In the genomic region with DNA sequence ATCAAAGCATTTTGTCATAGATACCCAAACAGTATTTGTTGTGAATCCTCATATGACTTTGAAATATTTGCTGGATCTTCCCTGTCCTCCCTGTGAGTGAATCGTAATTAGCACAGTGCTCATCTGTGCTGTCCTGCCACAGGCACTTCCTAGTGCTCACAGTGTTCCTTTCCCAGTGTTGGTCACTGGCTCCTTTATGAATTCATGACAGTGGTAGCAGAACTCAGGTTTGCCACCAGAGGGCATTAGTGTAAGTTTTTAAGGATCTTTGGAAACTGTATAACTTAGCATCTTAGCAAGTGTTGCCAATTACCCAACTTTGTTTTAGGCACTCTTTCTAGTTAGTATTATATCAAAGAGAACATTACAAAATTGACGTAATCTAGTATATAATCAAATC, we compare ENCODE assay signal across 8 mouse cellular contexts. TPM values are rescaled to one million over a fixed set of nuclear protein-coding genes. Genes with fewer than 3 reads are reported as not detected.
DNase-seq lines count a peak whose midpoint lies in the region; ATAC-seq and TF ChIP-seq lines count a peak whose summit lies in the region.

No protein-coding gene starts in this region.

- H3K36me3 ChIP-seq in forebrain, embryonic 15.5 days: peaks cover 13% of the 10 kb centered on the region; the same call in 1 of the 2 replicates
- H3K36me3 ChIP-seq in midbrain, embryonic 14.5 days (ENCODE audit: control insufficient read depth, insufficient read depth, low read length): peaks cover 17% of the 10 kb centered on the region

- peak; percentile 78 for DNase-seq in 3T3-L1 (ENCODE audit: low read depth, low spot score)
- DNase-seq in CD4-positive, CD25-positive, alpha-beta regulatory T cell, adult 2 months (ENCODE audit: low read depth, low spot score): peak; percentile 57
- peak; percentile 60 for DNase-seq in induced T-regulatory cell, adult 2 months (ENCODE audit: low read depth)
- DNase-seq in left cerebral cortex, adult 2 months (ENCODE audit: extremely low spot score in 1 of 2, low spot score in 2 of 2): peak in 1 of 2 experiments; percentile 48
- peak; percentile 84 for DNase-seq in midbrain, embryonic 14.5 days
- DNase-seq in yolk sac, embryonic 10.5 days (ENCODE audit: low spot score): no peak

- H3K4me3 ChIP-seq in forebrain, embryonic 15.5 days: no peak overlapping the region
- no peak overlapping the region for H3K4me3 ChIP-seq in left cerebral cortex, adult 2 months
- no peak overlapping the region for H3K4me3 ChIP-seq in midbrain, embryonic 14.5 days (replicated peaks; ENCODE audit: low read depth, low read length)

- 0 out of 2 replicates have a peak, but pooled peaks have one; percentile 31 for ATAC-seq in cerebellum, adult (ENCODE audit: insufficient number of reproducible peaks, low FRiP score, low TSS enrichment)
- ATAC-seq in forebrain, embryonic 15.5 days (replicated peaks): 0 out of 2 replicates have a peak, but pooled peaks have one; percentile 70
- ATAC-seq in midbrain, embryonic 14.5 days (ENCODE audit: low FRiP score, low TSS enrichment): no peak

- no peak overlapping the region for H3K4me2 ChIP-seq in forebrain, embryonic 15.5 days (replicated peaks)
- H3K4me2 ChIP-seq in midbrain, embryonic 14.5 days (ENCODE audit: low read length): no peak overlapping the region

- no peak overlapping the region for H3K9ac ChIP-seq in forebrain, embryonic 15.5 days (replicated peaks)
- no peak overlapping the region for H3K9ac ChIP-seq in midbrain, embryonic 14.5 days (replicated peaks; ENCODE audit: low read length)

- no peaks in the 10 kb centered on the region for H3K27me3 ChIP-seq in forebrain, embryonic 15.5 days
- H3K27me3 ChIP-seq in midbrain, embryonic 14.5 days (ENCODE audit: control insufficient read depth, insufficient read depth, low read length): no peaks in the 10 kb centered on the region

- H3K4me1 ChIP-seq in forebrain, embryonic 15.5 days: peaks cover 4% of the 10 kb centered on the region; the same call in 1 of the 2 replicates
- 0 out of 2 replicates have a peak, but pooled peaks cover 3% of the 10 kb centered on the region for H3K4me1 ChIP-seq in midbrain, embryonic 14.5 days (ENCODE audit: control insufficient read depth, insufficient read depth, low read length)

- WGBS in forebrain, embryonic 15.5 days: 69% methylated on average over 2 of the region's 2 CpGs
- 69% methylated on average over 2 of the region's 2 CpGs for WGBS in midbrain, embryonic 14.5 days

- TF ChIP-seq CTCF in left cerebral cortex, adult 2 months (IDR thresholded peaks at IDR 0.05): peak; percentile 86

- H3K27ac ChIP-seq in forebrain, embryonic 15.5 days (replicated peaks): 0 out of 2 replicates have a peak overlapping the region, but pooled peaks have one; percentile 19
- no peak overlapping the region for H3K27ac ChIP-seq in left cerebral cortex, adult 2 months
- no peak overlapping the region for H3K27ac ChIP-seq in midbrain, embryonic 14.5 days (replicated peaks; ENCODE audit: low read depth, low read length)

- intact Hi-C loops in left cerebral cortex, adult 2 months (cut with DNase I): loop anchor here (2.0 to 5.0 kb wide), 2 partner anchors 139 to 208 kb away; no protein-coding TSS in a partner anchor

- H3K9me3 ChIP-seq in forebrain, embryonic 15.5 days: no peaks in the 10 kb centered on the region
- no peaks in the 10 kb centered on the region for H3K9me3 ChIP-seq in midbrain, embryonic 14.5 days (ENCODE audit: control insufficient read depth, low read length)

RNA-seq across cellular contexts. Expression of a gene that starts 53.8 kb away (rescaled TPM):
- 84.9 and 85.7 TPM in 2 replicates for polyA plus RNA-seq in forebrain, embryonic 15.5 days (2015; fragmentation: Nextera tagmentation; extraction: Ambion mirVana)
- 100 to 1,000 TPM; 136 to 167 TPM for total RNA-seq in left cerebral cortex, adult 2 months (2021)
- 95.3 and 95.7 TPM in 2 replicates for polyA plus RNA-seq in midbrain, embryonic 14.5 days (2014; fragmentation: Nextera tagmentation; extraction: Ambion mirVana)
